Mouse (Mus musculus) frontal cortex, adult 2 months (tissue): ENCODE results near the gene Pphln1. TPM values are rescaled to one million over a fixed set of nuclear protein-coding genes. Genes with fewer than 3 reads are reported as not detected.

Experiments
- DNase-seq, 2 experiments: peaks; one replicate each; pipeline ENCODE4 v3.0.0; 2022; ENCODE audit warnings: low spot score in 1 of 2; ENCODE audit errors: extremely low spot score in 1 of 2
- polyA plus RNA-seq: library from polyadenylated mRNA; depleted of rRNA; stranded (reverse); fragments of >200 nt; gene quantifications from 2 replicates; pipeline ENCODE4 v1.2.3, GENCODE M21; 2012; rRNA removed

The Pphln1 gene
- polyA plus RNA-seq, 1 experiment = 25.9 TPM

DNA sequence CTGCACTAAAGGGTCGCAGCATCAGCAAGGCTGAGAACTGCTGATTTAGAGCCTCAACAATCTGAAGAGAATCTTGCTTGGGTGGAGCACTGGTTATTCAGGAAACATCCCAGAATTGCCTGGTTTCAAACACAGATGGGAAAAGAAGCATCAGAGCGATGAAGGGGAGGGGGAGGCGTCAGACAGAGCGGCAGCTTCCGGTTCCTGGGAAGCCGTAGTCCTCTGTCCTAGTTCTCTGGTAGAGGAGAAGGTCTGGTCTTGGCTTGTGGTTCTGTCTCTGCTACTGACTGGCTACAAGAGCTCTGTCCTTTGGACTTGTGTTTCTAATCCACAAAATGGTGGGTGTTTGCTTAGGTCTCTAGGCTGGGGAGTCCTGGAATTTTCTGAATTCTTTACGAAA lies 139.6 kb downstream of the Pphln1 start:
- no peak for DNase-seq

DNA sequence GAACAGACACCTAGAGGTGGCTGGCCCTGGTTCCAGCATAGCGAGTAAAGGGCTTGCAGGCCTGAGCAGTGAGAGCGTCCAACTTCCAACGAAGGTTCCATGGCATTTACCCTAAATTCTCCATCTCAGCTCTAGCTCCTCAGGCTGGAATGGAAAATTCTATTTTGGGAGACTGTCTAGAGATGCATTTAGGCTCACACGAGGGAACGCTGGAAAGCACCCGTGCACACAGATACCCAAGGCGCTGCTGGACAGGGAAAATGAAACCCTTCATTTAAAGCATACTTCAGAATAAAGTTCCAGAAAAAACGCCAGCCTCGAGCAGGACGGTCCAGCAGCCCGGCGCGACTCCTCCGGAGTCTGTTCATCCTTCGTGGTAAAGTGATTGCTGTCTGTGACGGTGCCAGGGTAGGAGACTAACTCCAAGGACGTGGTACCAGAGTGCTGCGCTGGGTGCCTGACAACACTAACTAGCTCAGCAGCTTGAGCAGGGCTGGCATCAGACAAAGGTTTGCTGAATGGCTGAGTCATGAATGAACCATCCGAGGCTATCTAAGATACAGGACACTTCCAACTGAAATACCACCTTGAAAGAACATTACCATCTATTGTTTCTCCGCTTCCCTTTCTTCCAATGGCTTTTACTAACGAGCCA lies 140.5 kb downstream of the Pphln1 start:
- no peak for DNase-seq

DNA sequence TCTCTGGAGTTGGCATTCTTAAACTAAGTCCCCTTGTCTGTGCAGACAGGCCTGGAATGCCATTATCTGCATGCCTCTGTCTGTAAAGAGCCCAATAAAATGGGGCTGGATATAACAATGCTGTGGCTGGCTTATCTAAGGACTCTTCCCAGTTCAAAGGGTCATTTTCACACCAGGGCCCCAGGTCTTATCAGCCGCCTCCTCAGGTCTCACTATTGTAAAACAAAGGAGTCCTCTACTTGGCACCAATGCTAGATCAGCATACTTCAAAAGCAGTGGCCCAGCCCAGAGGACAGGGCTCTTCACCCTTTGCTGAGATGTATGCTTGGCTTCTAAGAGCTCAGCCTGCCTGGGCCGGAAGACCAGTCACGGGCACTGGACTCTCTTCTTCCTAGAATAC lies 141.3 kb downstream of the Pphln1 start:
- DNase-seq = no peak

Other genes with a start within 250 kb of the Pphln1 start
- gene Gxylt1, start 123.2 kb upstream of the Pphln1 start, polyA plus RNA-seq = 8.0 and 8.1 TPM in 2 replicates
- 136 and 140 TPM in 2 replicates for gene Yaf2, start 61.4 kb upstream of the Pphln1 start, polyA plus RNA-seq
- gene Zcrb1, start within 50 bp of the Pphln1 start, polyA plus RNA-seq = 158 and 167 TPM in 2 replicates
- 39.9 and 44.3 TPM in 2 replicates for gene Prickle1, start 197.5 kb downstream of the Pphln1 start, polyA plus RNA-seq